Mouse (Mus musculus): ENCODE data around the gene Otop1.

DNA sequence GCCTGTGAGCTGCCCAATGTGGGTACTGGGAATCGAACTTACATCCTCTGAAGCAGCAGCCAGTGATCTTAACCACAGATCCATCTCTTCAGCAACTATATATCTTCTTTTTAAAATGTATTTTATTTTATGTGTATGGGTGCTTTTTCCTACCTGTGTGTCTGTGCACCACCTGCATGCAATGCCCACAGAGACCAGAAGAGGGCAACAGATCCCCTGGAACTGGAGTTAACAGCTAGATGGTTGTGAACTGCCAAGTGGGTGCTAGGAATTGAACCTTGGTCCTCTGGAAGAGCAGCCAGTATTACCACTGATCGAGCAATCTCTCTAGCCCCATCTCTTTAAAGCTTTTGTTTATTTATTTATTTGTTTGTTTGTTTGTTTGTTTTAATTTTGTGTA is 39.1 kb upstream of the Otop1 start:
- TF ChIP-seq CTCF (IDR thresholded peaks at IDR 0.05; ENCODE audit: borderline replicate concordance, extremely low read depth, insufficient read depth, insufficient read length) (no peak), POLR2A (IDR thresholded peaks at IDR 0.05; ENCODE audit: borderline replicate concordance, extremely low read depth, insufficient read depth, insufficient read length, poor library complexity, severe bottlenecking) (no peak)

Measured in brain, embryonic 14.5 days (tissue).